Mouse (Mus musculus) forebrain, postnatal 0 days (tissue): Measurements from ENCODE around the gene Epha8. TPM values are rescaled to one million over a fixed set of nuclear protein-coding genes. Genes with fewer than 3 reads are reported as not detected.

Experiments used
- ATAC-seq: fragments of 200-750 bp; cut with Nextera tagmentation; 2 replicates; pipeline ENCODE4 v1.8.0; 2017; ENCODE audit warnings: mild to moderate bottlenecking, moderate library complexity
- DNase-seq: peaks from one replicate; pipeline ENCODE4 v3.0.0-alpha.2; 2015
- H3K27ac ChIP-seq: fragments of 300-500 bp; sonication (generic); 2 replicates; pipeline ENCODE4 v1.5.1; 2014; ENCODE audit warnings: low read depth, mild to moderate bottlenecking, antibody characterized with exemption, low read length, moderate library complexity, mixed read lengths
- H3K27me3 ChIP-seq: fragments of 300-500 bp; sonication (generic); 2 replicates; pipeline ENCODE4 v1.6.1; 2014; ENCODE audit warnings: mild to moderate bottlenecking, low read length, mixed read lengths; ENCODE audit not compliant: insufficient read depth
- H3K36me3 ChIP-seq: fragments of 300-500 bp; sonication (generic); 2 replicates; pipeline ENCODE4 v1.6.1; 2014; ENCODE audit warnings: mild to moderate bottlenecking, moderate library complexity; ENCODE audit not compliant: insufficient read depth
- H3K4me1 ChIP-seq: fragments of 300-500 bp; sonication (generic); 2 replicates; pipeline ENCODE4 v1.6.1; 2014; ENCODE audit warnings: antibody characterized with exemption; ENCODE audit not compliant: insufficient read depth
- H3K4me2 ChIP-seq: fragments of 300-500 bp; sonication (generic); 2 replicates; pipeline ENCODE4 v1.6.1; 2014; ENCODE audit warnings: low read depth, mild to moderate bottlenecking, moderate library complexity
- H3K4me3 ChIP-seq: fragments of 300-500 bp; sonication (generic); 2 replicates; pipeline ENCODE4 v1.5.1; 2014; ENCODE audit warnings: low read depth, low read length, mixed read lengths
- H3K9ac ChIP-seq: fragments of 300-500 bp; sonication (generic); 2 replicates; pipeline ENCODE4 v1.6.1; 2014; ENCODE audit warnings: mild to moderate bottlenecking
- H3K9me3 ChIP-seq: fragments of 300-500 bp; sonication (generic); 2 replicates; pipeline ENCODE4 v1.6.1; 2016; ENCODE audit warnings: low read length
- CTCF ChIP-seq: sonication (generic); IDR thresholded peaks from 2 replicates; pipeline ENCODE4 v1.5.1; 2016; ENCODE audit warnings: antibody characterized with exemption, control low read depth, low read depth
- WGBS: fragments of 180-500 bp; shearing (Covaris S2); extraction: QIAGEN DNeasy Blood & Tissue Kit; methylation state at CpG from one replicate; pipeline ENCODE4 v1.1.7; 2014; 5-methylcytosine and 5-hydroxymethylcytosine counted together
- polyA plus RNA-seq: library from polyadenylated mRNA; unstranded; fragments of >200 nt; fragmentation: Nextera tagmentation; extraction: Ambion mirVana; gene quantifications from 2 replicates; pipeline ENCODE4 v1.2.1, GENCODE M21; 2015
- total RNA-seq: library from RNA; depleted of rRNA; stranded (reverse); fragments of >200 nt; gene quantifications from 2 replicates; pipeline ENCODE4 v1.2.3, GENCODE M21; 2014; rRNA removed

Gene Epha8
- 20.5 and 23.9 TPM in 2 replicates for total RNA-seq
- 6.6 and 9.5 TPM in 2 replicates for polyA plus RNA-seq

GRCm38 (mm10) chr4:136956751-136957446, at the start of gene Epha8:
Gene Epha8, minus strand, starts transcription at chr4:136956816.
- Histone ChIP-seq H3K9ac (peak within 1 kb of the TSS; percentile 60), H3K4me3 (peak within 1 kb of the TSS; percentile 63), H3K9me3 (no peaks in the 10 kb centered on the region), H3K36me3 (no peaks in the 10 kb centered on the region), H3K4me2 (peak within 1 kb of the TSS; percentile 97), H3K27me3 (peaks cover 18% of the 10 kb centered on the region), H3K27ac (no peak within 1 kb of the TSS), H3K4me1 (peaks cover 2% of the 10 kb centered on the region; the same call in 1 of the 2 replicates)
- 4% methylated on average over 47 of the region's 75 CpGs for WGBS
- TF ChIP-seq CTCF: no peak
- peak; percentile 63 for DNase-seq
- ATAC-seq: peak; percentile 89

GRCm38 (mm10) chr4:137001825-137002224, 45.2 kb upstream of the Epha8 start:
- H3K27me3 ChIP-seq: no peaks in the 10 kb centered on the region
- no peak for TF ChIP-seq CTCF
- DNase-seq: peak; percentile 37
- no peaks in the 10 kb centered on the region for H3K36me3 ChIP-seq
- no peak overlapping the region for H3K9ac ChIP-seq
- no peak overlapping the region for H3K4me3 ChIP-seq
- H3K4me1 ChIP-seq: no peaks in the 10 kb centered on the region
- no peaks in the 10 kb centered on the region for H3K9me3 ChIP-seq
- 64% methylated on average over 3 of the region's 3 CpGs for WGBS
- H3K27ac ChIP-seq: no peak overlapping the region
- no peak for ATAC-seq
- no peak overlapping the region for H3K4me2 ChIP-seq

- Histone ChIP-seq H3K4me3 (no peak overlapping the region), H3K9ac (no peak overlapping the region), H3K4me1 (0 out of 2 replicates have a peak, but pooled peaks cover 2% of the 10 kb centered on the region), H3K9me3 (no peaks in the 10 kb centered on the region), H3K36me3 (no peaks in the 10 kb centered on the region), H3K4me2 (no peak overlapping the region), H3K27me3 (no peaks in the 10 kb centered on the region), H3K27ac (no peak overlapping the region)
- TF ChIP-seq CTCF: no peak
- DNase-seq (no peak), ATAC-seq (no peak)
- WGBS: 66% methylated on average over 7 of the region's 7 CpGs
Observed at GRCm38 (mm10) chr4:137001020-137001419, 44.4 kb upstream of the Epha8 start.

GRCm38 (mm10) chr4:136998371-136998770, 41.8 kb upstream of the Epha8 start:
- WGBS: 82% methylated on average over 7 of the region's 7 CpGs
- no peak overlapping the region for H3K4me2 ChIP-seq
- 0 out of 2 replicates have a peak, but pooled peaks cover 2% of the 10 kb centered on the region for H3K4me1 ChIP-seq
- no peaks in the 10 kb centered on the region for H3K9me3 ChIP-seq
- TF ChIP-seq CTCF: no peak
- no peak overlapping the region for H3K4me3 ChIP-seq
- peaks cover 8% of the 10 kb centered on the region; the same call in 1 of the 2 replicates for H3K36me3 ChIP-seq
- ATAC-seq: no peak
- no peaks in the 10 kb centered on the region for H3K27me3 ChIP-seq
- no peak for DNase-seq
- H3K9ac ChIP-seq: no peak overlapping the region
- H3K27ac ChIP-seq: no peak overlapping the region

- Histone ChIP-seq H3K4me2 (no peak overlapping the region), H3K27ac (no peak overlapping the region), H3K4me3 (no peak overlapping the region), H3K9me3 (no peaks in the 10 kb centered on the region), H3K4me1 (0 out of 2 replicates have a peak, but pooled peaks cover 2% of the 10 kb centered on the region), H3K9ac (no peak overlapping the region), H3K27me3 (no peaks in the 10 kb centered on the region), H3K36me3 (peaks cover 8% of the 10 kb centered on the region)
- DNase-seq: no peak
- no peak for ATAC-seq
- WGBS: 80% methylated on average over 12 of the region's 12 CpGs
- no peak for TF ChIP-seq CTCF
Observed at GRCm38 (mm10) chr4:136997723-136998345, 41.2 kb upstream of the Epha8 start.

GRCm38 (mm10) chr4:136996933-136997332, 40.3 kb upstream of the Epha8 start:
- Histone ChIP-seq H3K27me3 (no peaks in the 10 kb centered on the region), H3K4me2 (no peak overlapping the region), H3K4me3 (no peak overlapping the region), H3K27ac (peak overlapping the region; percentile 35; the same call in 1 of the 2 replicates), H3K4me1 (0 out of 2 replicates have a peak, but pooled peaks cover 2% of the 10 kb centered on the region), H3K36me3 (peaks cover 14% of the 10 kb centered on the region), H3K9me3 (no peaks in the 10 kb centered on the region), H3K9ac (no peak overlapping the region)
- TF ChIP-seq CTCF: no peak
- DNase-seq (no peak), ATAC-seq (0 out of 2 replicates have a peak, but pooled peaks have one; percentile 10)
- 52% methylated on average over 7 of the region's 7 CpGs for WGBS

- 78% methylated on average over 14 of the region's 14 CpGs for WGBS
- no peak for ATAC-seq
- Histone ChIP-seq H3K36me3 (peaks cover 22% of the 10 kb centered on the region), H3K27me3 (no peaks in the 10 kb centered on the region), H3K4me1 (0 out of 2 replicates have a peak, but pooled peaks cover 2% of the 10 kb centered on the region), H3K9me3 (no peaks in the 10 kb centered on the region), H3K4me3 (no peak overlapping the region), H3K4me2 (no peak overlapping the region), H3K27ac (no peak overlapping the region), H3K9ac (no peak overlapping the region)
- no peak for DNase-seq
- TF ChIP-seq CTCF: no peak
Observed at GRCm38 (mm10) chr4:136995361-136995760, 38.7 kb upstream of the Epha8 start.
